Mouse (Mus musculus) cerebellum, adult 8-10 months (tissue): ENCODE results near the gene Naa30.

ENCODE experiments used
- DNase-seq: peaks from one replicate; pipeline ENCODE4 v3.0.0; 2022

Naa30 gene

DNA sequence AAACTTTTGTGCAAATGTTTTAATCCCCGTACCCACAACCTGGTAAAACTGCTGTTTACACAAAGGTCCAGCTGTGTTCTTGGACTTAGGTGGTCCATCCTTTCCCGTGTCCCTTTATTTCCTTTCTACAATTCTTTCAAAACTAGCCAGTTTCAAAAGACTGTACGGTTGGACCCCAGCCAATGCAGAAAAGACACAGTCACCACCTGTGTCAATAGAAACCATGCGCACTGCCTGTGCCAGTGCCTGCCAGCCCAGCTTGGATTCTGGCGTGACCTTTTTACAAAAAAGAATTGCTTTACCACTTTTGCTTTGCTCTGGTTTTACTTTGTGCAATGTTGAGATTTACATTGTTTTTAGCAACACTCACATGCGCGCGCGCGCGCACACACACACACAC is 55.0 kb downstream of the Naa30 start:
- peak; percentile 7 for DNase-seq

- DNase-seq: no peak
Observed at GRCm38 (mm10) chr14:49231845-49232244, 59.8 kb downstream of the Naa30 start.

DNA sequence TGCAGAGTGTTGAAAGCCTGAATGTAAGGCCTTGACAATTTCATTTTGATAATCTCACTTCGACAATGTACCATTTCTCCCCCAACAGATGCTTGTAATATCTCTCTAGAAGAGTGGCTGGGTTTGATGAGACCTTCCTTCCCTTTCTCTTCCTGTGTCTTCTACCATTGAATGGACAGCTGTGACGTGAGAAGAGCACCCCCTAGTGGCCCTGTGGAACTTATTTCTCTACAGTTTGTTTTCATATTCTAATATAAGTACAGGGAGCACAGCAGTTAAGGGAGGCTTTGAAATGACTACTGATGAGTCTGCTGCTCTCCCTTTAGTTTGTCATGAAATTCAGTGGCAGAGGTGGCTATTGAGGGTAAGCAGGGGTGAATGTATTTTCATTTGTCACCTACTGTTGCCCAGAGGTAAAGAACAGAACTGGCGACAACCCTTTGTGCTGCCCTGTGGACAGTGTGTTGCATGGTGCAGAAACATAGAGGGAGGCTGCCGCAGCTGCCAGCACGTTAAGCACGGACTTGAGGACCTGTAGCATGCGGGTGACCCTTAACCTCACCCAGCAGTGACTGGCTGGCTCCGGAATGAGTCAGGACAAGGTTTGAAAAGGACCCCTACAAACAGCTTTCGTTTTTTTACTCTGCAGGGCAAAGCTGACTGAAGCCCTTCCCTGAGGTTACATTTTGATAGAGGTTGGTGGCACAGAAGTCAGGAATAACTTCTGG is 62.9 kb downstream of the Naa30 start:
- peak; percentile 26 for DNase-seq

GRCm38 (mm10) chr14:49238206-49238605 is 66.2 kb downstream of the Naa30 start:
- peak; percentile 71 for DNase-seq
